Comparison of ENCODE assay signal across 9 mouse cellular contexts in the genomic region with DNA sequence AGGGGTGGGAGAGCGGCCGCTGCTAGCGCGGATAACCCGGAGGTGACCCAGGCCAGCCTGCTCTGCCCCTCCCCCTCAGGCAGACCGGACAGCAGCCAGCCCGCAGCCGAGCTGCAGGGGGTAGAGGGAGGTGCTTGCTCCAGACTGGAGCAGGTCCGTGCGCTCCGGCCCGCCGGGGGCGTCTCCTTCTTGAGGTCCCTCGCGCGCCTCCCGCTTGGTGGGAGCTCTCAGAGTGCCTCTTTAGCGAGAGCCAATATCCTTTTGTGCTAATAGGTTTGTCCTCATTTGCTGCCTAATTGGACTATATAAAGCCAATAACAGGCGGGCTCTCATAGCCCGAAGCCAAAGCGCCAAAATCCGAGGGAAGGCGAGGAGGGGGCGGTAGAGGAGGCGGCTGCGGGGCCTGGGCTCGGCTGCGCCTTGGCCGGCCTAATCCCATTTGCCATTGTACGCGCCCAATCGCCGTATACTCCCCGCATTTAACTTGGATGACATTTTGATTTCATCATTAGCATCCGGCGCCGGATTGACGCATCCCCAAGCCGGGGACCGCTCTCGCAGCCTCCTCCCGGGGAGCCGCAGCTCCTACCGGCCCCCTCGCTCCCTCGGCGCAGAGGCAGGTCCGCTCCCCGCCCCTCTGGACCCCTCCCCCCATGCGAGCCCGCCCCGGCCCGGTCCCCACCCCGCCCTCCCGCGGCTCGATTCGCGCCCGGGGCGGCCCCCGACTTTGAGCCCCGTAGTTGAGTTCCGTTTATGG. TPM values are rescaled to one million over a fixed set of nuclear protein-coding genes. Genes with fewer than 3 reads are reported as not detected.
DNase-seq lines count a peak whose midpoint lies in the region; ATAC-seq and TF ChIP-seq lines count a peak whose summit lies in the region.
"Had no signal": no experiment of that assay in that cellular context is flagged by ENCODE, and none has a peak within 500 bp of the region (broad histone marks: within the 10 kb centered on the region; RNA-seq: fewer than 3 reads in every experiment).

A gene (plus strand): TSS at position 753 of the 757 bp plus-strand sequence.

- H3K79me2 ChIP-seq in myocyte (ENCODE audit: control insufficient read depth, insufficient read depth): no peaks in the 10 kb centered on the region

- H3K9me3 ChIP-seq in liver, embryonic 11.5 days (ENCODE audit: control insufficient read depth, low read length): no peaks in the 10 kb centered on the region
- no peaks in the 10 kb centered on the region for H3K9me3 ChIP-seq in embryonic facial prominence, embryonic 15.5 days (replicated peaks)
- no peaks in the 10 kb centered on the region for H3K9me3 ChIP-seq in intestine, embryonic 16.5 days (ENCODE audit: control insufficient read depth, low read length)

- H3K36me3 ChIP-seq in liver, embryonic 11.5 days (ENCODE audit: control insufficient read depth, insufficient read depth, low read length): no peaks in the 10 kb centered on the region
- H3K36me3 ChIP-seq in embryonic facial prominence, embryonic 15.5 days: no peaks in the 10 kb centered on the region
- H3K36me3 ChIP-seq in intestine, embryonic 16.5 days (ENCODE audit: control insufficient read depth, insufficient read depth, low read length): no peaks in the 10 kb centered on the region
- no peaks in the 10 kb centered on the region for H3K36me3 ChIP-seq in myocyte (ENCODE audit: control insufficient read depth, insufficient read depth)

- peak within 1 kb of the TSS; percentile 19 for H3ac ChIP-seq in myocyte (ENCODE audit: control insufficient read depth, insufficient read length)

- H3K4me1 ChIP-seq in liver, embryonic 11.5 days (replicated peaks; ENCODE audit: control insufficient read depth, insufficient read depth, low read length): peaks cover 6% of the 10 kb centered on the region
- peaks cover 31% of the 10 kb centered on the region for H3K4me1 ChIP-seq in embryonic facial prominence, embryonic 15.5 days
- H3K4me1 ChIP-seq in intestine, embryonic 16.5 days (ENCODE audit: control insufficient read depth, insufficient read depth, low read length): peaks cover 22% of the 10 kb centered on the region

- H3K4me2 ChIP-seq in liver, embryonic 11.5 days: peak within 1 kb of the TSS; percentile 63
- H3K4me2 ChIP-seq in embryonic facial prominence, embryonic 15.5 days (replicated peaks): peak within 1 kb of the TSS; percentile 73
- H3K4me2 ChIP-seq in intestine, embryonic 16.5 days (ENCODE audit: low read depth, low read length): peak within 1 kb of the TSS; percentile 59
- H3K4me2 ChIP-seq in myocyte (ENCODE audit: low read depth): peak within 1 kb of the TSS; percentile 65

- DNase-seq in liver, embryonic 11.5 days (ENCODE audit: low spot score): peak; percentile 49
- DNase-seq in liver: no peak
- no peak for DNase-seq in left cerebral cortex, postnatal 36 days (ENCODE audit: low spot score in 2 of 2)
- DNase-seq in T-cell, adult 2 months (ENCODE audit: low spot score): no peak

- peak within 1 kb of the TSS; percentile 41 for H3K4me3 ChIP-seq in liver, embryonic 11.5 days (ENCODE audit: low read depth, low read length)
- peak within 1 kb of the TSS; percentile 39 for H3K4me3 ChIP-seq in embryonic facial prominence, embryonic 15.5 days (replicated peaks)
- peak within 1 kb of the TSS; percentile 39 for H3K4me3 ChIP-seq in intestine, embryonic 16.5 days (ENCODE audit: low read length)
- H3K4me3 ChIP-seq in myocyte: peak within 1 kb of the TSS; percentile 9

- 2% methylated on average over 65 of the region's 65 CpGs for WGBS in liver, embryonic 11.5 days
- WGBS in embryonic facial prominence, embryonic 15.5 days: under 1% methylated on average over 65 of the region's 65 CpGs
- under 1% methylated on average over 64 of the region's 65 CpGs for WGBS in intestine, embryonic 16.5 days

- intact Hi-C loops in left cerebral cortex, postnatal 36 days (cut with DNase I): loop anchor here (5.0 to 10.0 kb wide), 2 partner anchors 127 to 205 kb away; a partner anchor contains a TSS

- H3K9ac ChIP-seq in liver, embryonic 11.5 days (ENCODE audit: low read depth, low read length): no peak within 1 kb of the TSS
- H3K9ac ChIP-seq in embryonic facial prominence, embryonic 15.5 days: no peak within 1 kb of the TSS
- 0 out of 2 replicates have a peak within 1 kb of the TSS, but pooled peaks have one; percentile 24 for H3K9ac ChIP-seq in intestine, embryonic 16.5 days (ENCODE audit: low read depth, low read length)

- H3K27ac ChIP-seq in liver, embryonic 11.5 days (ENCODE audit: low read depth, low read length): no peak within 1 kb of the TSS
- no peak within 1 kb of the TSS for H3K27ac ChIP-seq in embryonic facial prominence, embryonic 15.5 days (replicated peaks)
- H3K27ac ChIP-seq in intestine, embryonic 16.5 days (ENCODE audit: low read length): no peak within 1 kb of the TSS

- peaks cover 90% of the 10 kb centered on the region for H3K27me3 ChIP-seq in liver, embryonic 11.5 days (replicated peaks; ENCODE audit: control insufficient read depth, insufficient read depth, low read length)
- peaks cover 98% of the 10 kb centered on the region for H3K27me3 ChIP-seq in embryonic facial prominence, embryonic 15.5 days
- peaks cover 72% of the 10 kb centered on the region for H3K27me3 ChIP-seq in intestine, embryonic 16.5 days (replicated peaks; ENCODE audit: control insufficient read depth, insufficient read depth, low read length)
- H3K27me3 ChIP-seq in myocyte (ENCODE audit: control insufficient read depth, insufficient read depth, insufficient read length): peaks cover 69% of the 10 kb centered on the region

- no peak for ATAC-seq in liver, embryonic 11.5 days (replicated peaks; ENCODE audit: low FRiP score)
- ATAC-seq in embryonic facial prominence, embryonic 15.5 days (ENCODE audit: insufficient number of reproducible peaks, low FRiP score, low TSS enrichment, low read depth): 0 out of 2 replicates have a peak, but pooled peaks have one; percentile 25
- peak; percentile 15; the same call in 1 of the 2 replicates for ATAC-seq in intestine, embryonic 16.5 days
- ATAC-seq in cerebellum, adult (ENCODE audit: insufficient number of reproducible peaks, low FRiP score, low TSS enrichment): no peak

- no peak for TF ChIP-seq POLR2A in myocyte (IDR thresholded peaks at IDR 0.05; ENCODE audit: insufficient read length, low read depth)

TF ChIP-seq in myocyte, 11 proteins besides CTCF, POLR2A, EP300 and RAD21:
- TF ChIP-seq REST (IDR thresholded peaks at IDR 0.05; ENCODE audit: insufficient read depth, insufficient read length): no peak
- no peak for TF ChIP-seq CEBPB (IDR thresholded peaks at IDR 0.05; ENCODE audit: insufficient read depth, poor library complexity, severe bottlenecking)
TF ChIP-seq in myocyte: peak in this region for 0.

RNA-seq across cellular contexts. Expression of the gene that starts here (rescaled TPM):
- not detected in 2 replicates for polyA plus RNA-seq in liver, embryonic 11.5 days (2014; fragmentation: Nextera tagmentation; extraction: Ambion mirVana)
- polyA plus RNA-seq in embryonic facial prominence, embryonic 15.5 days (2015; fragmentation: Nextera tagmentation; extraction: Ambion mirVana): not detected in 2 replicates
- 0.53 and 0.54 TPM in 2 replicates for polyA plus RNA-seq in intestine, embryonic 16.5 days (2015; fragmentation: Nextera tagmentation; extraction: Ambion mirVana)
- 0.36 TPM for polyA plus RNA-seq in myocyte (2012; fragmentation: generic; extraction: Trizol)
- total RNA-seq in left cerebral cortex, postnatal 36 days (2021): not detected
- total RNA-seq: liver, adult 2 months had no signal
- polyA plus RNA-seq: liver, adult 2 months had no signal

Comparison
In these comparisons a context has a peak if more than half of its experiments do, and no peak if none do; other contexts are left out.
1. Peak in DNase-seq, H3K4me3 ChIP-seq and H3K4me2 ChIP-seq in liver, embryonic 11.5 days; RNA of the gene not detected or under 1 TPM.
2. Peak in ATAC-seq, H3K4me3 ChIP-seq and H3K4me2 ChIP-seq in embryonic facial prominence, embryonic 15.5 days; RNA of the gene not detected or under 1 TPM.
3. Peak in ATAC-seq, H3K4me3 ChIP-seq, H3K9ac ChIP-seq and H3K4me2 ChIP-seq in intestine, embryonic 16.5 days; RNA of the gene not detected or under 1 TPM.